Mouse (Mus musculus) T-helper 2 cell (primary cell): ENCODE data around the gene Mroh9.

Experiments
- in situ Hi-C: fragments of 300-600 bp; cut with MboI, MseI; formaldehyde crosslinking; loops from one replicate; pipeline ENCODE4 v1.15.1; 2025; ENCODE audit warnings: high pct_unique_total_duplicates

Gene Mroh9

GRCm38 (mm10) chr1:163085570-163085969, at the start of gene Mroh9:
TSS of gene Mroh9 (minus strand) at chr1:163085670.
- in situ Hi-C loops = no loop called here

- in situ Hi-C loops = no loop called here
Observed at GRCm38 (mm10) chr1:163129976-163130375, 44.5 kb upstream of the Mroh9 start.

GRCm38 (mm10) chr1:163129129-163129900, 43.8 kb upstream of the Mroh9 start:
- in situ Hi-C loops = no loop called here

GRCm38 (mm10) chr1:163126175-163126881, 40.9 kb upstream of the Mroh9 start:
- in situ Hi-C loops = no loop called here

- in situ Hi-C loops = no loop called here
Observed at GRCm38 (mm10) chr1:163122414-163122813, 36.9 kb upstream of the Mroh9 start.

GRCm38 (mm10) chr1:163113461-163114174, 28.1 kb upstream of the Mroh9 start:
- in situ Hi-C loops = no loop called here

- in situ Hi-C loops = no loop called here
Observed at GRCm38 (mm10) chr1:163112482-163113164, 27.2 kb upstream of the Mroh9 start.

GRCm38 (mm10) chr1:163104960-163105359, 19.5 kb upstream of the Mroh9 start:
- in situ Hi-C loops = no loop called here

- in situ Hi-C loops = no loop called here
Observed at GRCm38 (mm10) chr1:163091438-163092155, 6.1 kb upstream of the Mroh9 start.

- in situ Hi-C loops = no loop called here
Observed at GRCm38 (mm10) chr1:163070502-163070901, 15.0 kb downstream of the Mroh9 start.

- in situ Hi-C loops = no loop called here
Observed at GRCm38 (mm10) chr1:163060381-163060780, 25.1 kb downstream of the Mroh9 start.

- in situ Hi-C loops = no loop called here
Observed at GRCm38 (mm10) chr1:163057363-163057762, 28.1 kb downstream of the Mroh9 start.

GRCm38 (mm10) chr1:163055629-163056028, 29.8 kb downstream of the Mroh9 start:
- in situ Hi-C loops = no loop called here

- in situ Hi-C loops = no loop called here
Observed at GRCm38 (mm10) chr1:163023075-163023474, 62.4 kb downstream of the Mroh9 start.

GRCm38 (mm10) chr1:163009220-163009619, 76.2 kb downstream of the Mroh9 start:
- in situ Hi-C loops = no loop called here

- in situ Hi-C loops = no loop called here
Observed at GRCm38 (mm10) chr1:163003496-163003895, 82.0 kb downstream of the Mroh9 start.

- in situ Hi-C loops = no loop called here
Observed at GRCm38 (mm10) chr1:163001271-163001829, 84.1 kb downstream of the Mroh9 start.

GRCm38 (mm10) chr1:162987546-162987945, 97.9 kb downstream of the Mroh9 start:
- in situ Hi-C loops = no loop called here

GRCm38 (mm10) chr1:162986777-162987176, 98.7 kb downstream of the Mroh9 start:
- in situ Hi-C loops = no loop called here

GRCm38 (mm10) chr1:162986121-162986748, 99.2 kb downstream of the Mroh9 start:
- in situ Hi-C loops = no loop called here
